ENCODE assay signal across 19 mouse cellular contexts in genomic region chr7:112992928-112993327, GRCm38 (mm10). TPM values are rescaled to one million over a fixed set of nuclear protein-coding genes. Genes with fewer than 3 reads are reported as not detected.
A peak's percentile ranks its signal among the peaks of the same experiment; 100 is the strongest.
DNase-seq lines count a peak whose midpoint lies in the region; ATAC-seq and TF ChIP-seq lines count a peak whose summit lies in the region.
"Had no signal": no experiment of that assay in that cellular context is flagged by ENCODE, and none has a peak within 500 bp of the region (broad histone marks: within the 10 kb centered on the region; RNA-seq: fewer than 3 reads in every experiment).

No protein-coding gene starts in this region.

- no peak for TF ChIP-seq CTCF in kidney, adult 2 months (conservative IDR thresholded peaks at IDR 0.05; ENCODE audit: insufficient read depth, insufficient read length, low read depth, low read length)

- ATAC-seq in kidney, embryonic 16.5 days (ENCODE audit: low FRiP score, low TSS enrichment), result no peak
- ATAC-seq in lung, embryonic 16.5 days (ENCODE audit: low read depth), result peak; percentile 43; the same call in 1 of the 2 replicates
- ATAC-seq: forebrain, embryonic 15.5 days; midbrain, embryonic 15.5 days had no signal

- no peaks in the 10 kb centered on the region for H3K36me3 ChIP-seq in kidney, adult 2 months (ENCODE audit: control insufficient read depth, insufficient read depth, low read length)
- H3K36me3 ChIP-seq in kidney, embryonic 16.5 days (ENCODE audit: insufficient read depth, low read length), result no peaks in the 10 kb centered on the region
- H3K36me3 ChIP-seq in lung, embryonic 16.5 days (ENCODE audit: control insufficient read depth, insufficient read depth, low read length), result no peaks in the 10 kb centered on the region
- H3K36me3 ChIP-seq in midbrain, embryonic 10.5 days, result no peaks in the 10 kb centered on the region
- H3K36me3 ChIP-seq: forebrain, embryonic 15.5 days; hindbrain, embryonic 12.5 days; midbrain, embryonic 15.5 days had no signal

- H3K9me3 ChIP-seq in kidney, embryonic 16.5 days (ENCODE audit: low read length), result 0 out of 2 replicates have a peak, but pooled peaks cover 6% of the 10 kb centered on the region
- H3K9me3 ChIP-seq in lung, embryonic 16.5 days (ENCODE audit: control insufficient read depth, low read length), result no peaks in the 10 kb centered on the region
- H3K9me3 ChIP-seq in midbrain, embryonic 10.5 days (replicated peaks), result no peaks in the 10 kb centered on the region
- H3K9me3 ChIP-seq: forebrain, embryonic 15.5 days; hindbrain, embryonic 12.5 days; midbrain, embryonic 15.5 days had no signal

- no peaks in the 10 kb centered on the region for H3K27me3 ChIP-seq in kidney, adult 2 months (replicated peaks; ENCODE audit: control insufficient read depth, insufficient read depth, low read length)
- H3K27me3 ChIP-seq in kidney, embryonic 16.5 days (ENCODE audit: insufficient read depth, low read length), result no peaks in the 10 kb centered on the region
- H3K27me3 ChIP-seq in lung, embryonic 16.5 days (ENCODE audit: control insufficient read depth, insufficient read depth, low read depth, low read length), result no peaks in the 10 kb centered on the region
- no peaks in the 10 kb centered on the region for H3K27me3 ChIP-seq in midbrain, embryonic 10.5 days (ENCODE audit: low read depth, poor library complexity, severe bottlenecking)
- H3K27me3 ChIP-seq: forebrain, embryonic 15.5 days; hindbrain, embryonic 12.5 days; midbrain, embryonic 15.5 days had no signal

- intact Hi-C loops in heart, postnatal 14 days (cut with DNase I), result no loop called here

- H3K4me2 ChIP-seq in kidney, embryonic 16.5 days (replicated peaks; ENCODE audit: low read depth, low read length), result no peak overlapping the region
- no peak overlapping the region for H3K4me2 ChIP-seq in lung, embryonic 16.5 days (ENCODE audit: low read depth, low read length)
- H3K4me2 ChIP-seq: forebrain, embryonic 15.5 days; hindbrain, embryonic 12.5 days; midbrain, embryonic 15.5 days had no signal

- TF ChIP-seq POLR2A in kidney, adult 2 months (IDR thresholded peaks at IDR 0.05; ENCODE audit: low read depth, low read length), result no peak

- no peak overlapping the region for H3K27ac ChIP-seq in kidney, adult 2 months (ENCODE audit: insufficient read depth, low read depth, low read length)
- no peak overlapping the region for H3K27ac ChIP-seq in kidney, embryonic 16.5 days (ENCODE audit: low read length)
- peak overlapping the region; percentile 28; the same call in 1 of the 2 replicates for H3K27ac ChIP-seq in lung, embryonic 16.5 days (ENCODE audit: low read length)
- no peak overlapping the region for H3K27ac ChIP-seq in midbrain, embryonic 10.5 days (replicated peaks)
- H3K27ac ChIP-seq: forebrain, embryonic 15.5 days; gastrocnemius, adult 2 months; heart, adult 2 months; hindbrain, embryonic 12.5 days; kidney, postnatal 0 days; macrophage; midbrain, embryonic 15.5 days had no signal

- peak; percentile 7 for DNase-seq in kidney, adult 2 months
- DNase-seq in urinary bladder, postnatal 36 days (ENCODE audit: low spot score in 2 of 2), result peak; percentile 18 to 22
- DNase-seq in urinary bladder, postnatal 10 days (ENCODE audit: low spot score), result no peak
- no peak for DNase-seq in midbrain, embryonic 10.5 days (ENCODE audit: low spot score)
- no peak for DNase-seq in heart, postnatal 14 days
- no peak for DNase-seq in right cerebral cortex, postnatal 36 days (ENCODE audit: low spot score in 2 of 2)
- DNase-seq: B cell, adult 2 months; cerebellum, postnatal 36 days; gastrocnemius, adult 2 months; heart, adult 2 months; liver; right cerebral cortex, postnatal 25 days had no signal

- no peak overlapping the region for H3K4me3 ChIP-seq in kidney, adult 2 months (ENCODE audit: insufficient read depth, low read depth, low read length)
- no peak overlapping the region for H3K4me3 ChIP-seq in kidney, embryonic 16.5 days (ENCODE audit: low read length)
- no peak overlapping the region for H3K4me3 ChIP-seq in lung, embryonic 16.5 days (ENCODE audit: low read length)
- H3K4me3 ChIP-seq in midbrain, embryonic 10.5 days, result no peak overlapping the region
- H3K4me3 ChIP-seq: forebrain, embryonic 15.5 days; gastrocnemius, adult 2 months; heart, adult 2 months; hindbrain, embryonic 12.5 days; midbrain, embryonic 15.5 days had no signal

- WGBS in kidney, adult 2 months, result 81% methylated on average over 5 of the region's 5 CpGs
- WGBS in kidney, embryonic 16.5 days, result 75% methylated on average over 5 of the region's 5 CpGs
- WGBS in lung, embryonic 16.5 days, result 55% methylated on average over 5 of the region's 5 CpGs
- 81% methylated on average over 5 of the region's 5 CpGs for WGBS in midbrain, embryonic 10.5 days

- H3K9ac ChIP-seq in kidney, embryonic 16.5 days (replicated peaks; ENCODE audit: low read length), result no peak overlapping the region
- no peak overlapping the region for H3K9ac ChIP-seq in lung, embryonic 16.5 days (ENCODE audit: low read length)
- H3K9ac ChIP-seq: forebrain, embryonic 15.5 days; hindbrain, embryonic 12.5 days; midbrain, embryonic 15.5 days had no signal

- no peaks in the 10 kb centered on the region for H3K4me1 ChIP-seq in kidney, adult 2 months (ENCODE audit: control insufficient read depth, insufficient read depth, low read length)
- H3K4me1 ChIP-seq in kidney, embryonic 16.5 days (ENCODE audit: insufficient read depth, low read length), result peaks cover 5% of the 10 kb centered on the region; the same call in 1 of the 2 replicates
- peaks cover 6% of the 10 kb centered on the region; the same call in 1 of the 2 replicates for H3K4me1 ChIP-seq in lung, embryonic 16.5 days (replicated peaks; ENCODE audit: control insufficient read depth, insufficient read depth, low read length)
- no peaks in the 10 kb centered on the region for H3K4me1 ChIP-seq in midbrain, embryonic 10.5 days
- H3K4me1 ChIP-seq: forebrain, embryonic 15.5 days; hindbrain, embryonic 12.5 days; midbrain, embryonic 15.5 days had no signal

RNA-seq across cellular contexts. Expression of gene Rassf10, which starts 39.2 kb away (rescaled TPM):
- polyA plus RNA-seq in kidney, adult 2 months (2012; rRNA removed), result 1.7 and 2.1 TPM in 2 replicates
- polyA plus RNA-seq in kidney, embryonic 16.5 days (2015; fragmentation: Nextera tagmentation; extraction: Ambion mirVana), result 18.3 and 20.4 TPM in 2 replicates
- polyA plus RNA-seq in lung, embryonic 16.5 days (2015; fragmentation: Nextera tagmentation; extraction: Ambion mirVana), result 14.3 and 14.9 TPM in 2 replicates
- polyA plus RNA-seq in midbrain, embryonic 10.5 days (2016; fragmentation: Nextera tagmentation; extraction: Ambion mirVana), result 0.22 and 0.27 TPM in 2 replicates
- total RNA-seq in heart, postnatal 14 days (2021), result 1 to 10 TPM; 1.3 to 1.8 TPM
- polyA plus RNA-seq: macrophage had no signal

Comparison
In these comparisons a context has a peak if more than half of its experiments do, and no peak if none do; other contexts are left out.
1. DNase-seq: peak in kidney, adult 2 months (single experiment) and urinary bladder, postnatal 36 days (2 of 2); none in urinary bladder, postnatal 10 days (single experiment), midbrain, embryonic 10.5 days (single experiment), heart, postnatal 14 days (0 of 2) and right cerebral cortex, postnatal 36 days (0 of 2).